Mouse (Mus musculus): ENCODE results near the gene Cox6a2. TPM values are rescaled to one million over a fixed set of nuclear protein-coding genes. Genes with fewer than 3 reads are reported as not detected.
A peak's percentile ranks its signal among the peaks of the same experiment; 100 is the strongest.

Gene Cox6a2
- polyA plus RNA-seq, 1 experiment from 2014 or later: 39.0 TPM

DNA sequence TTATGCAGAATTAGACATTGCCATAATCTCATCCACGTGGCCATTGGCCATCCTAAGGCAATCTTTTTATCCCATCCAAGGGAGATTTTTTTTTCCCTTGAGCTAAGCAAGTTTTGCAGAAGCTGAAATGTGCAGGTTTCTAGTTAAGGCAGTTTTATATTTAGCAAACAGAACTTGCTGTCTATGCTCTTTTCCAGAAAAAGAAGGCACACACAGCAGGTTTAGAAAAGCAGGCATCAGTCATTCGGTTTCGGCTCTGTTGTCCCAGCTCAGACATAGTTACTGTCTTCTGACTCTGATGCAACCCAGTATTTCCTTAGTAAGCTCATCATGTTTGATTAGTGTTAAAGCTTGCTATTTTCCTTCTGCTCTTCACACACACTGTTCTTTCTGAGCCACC, 14.7 kb upstream of the Cox6a2 start:
- Histone ChIP-seq H3K4me1 (no peaks in the 10 kb centered on the region), H3K9ac (no peak overlapping the region), H3K4me2 (no peak overlapping the region), H3K36me3 (no peaks in the 10 kb centered on the region), H3K27me3 (no peaks in the 10 kb centered on the region), H3K9me3 (no peaks in the 10 kb centered on the region), H3K27ac (0 out of 2 replicates have a peak overlapping the region, but pooled peaks have one; percentile 17), H3K4me3 (no peak overlapping the region)
- WGBS: 82% methylated on average over 3 of the region's 3 CpGs
- no peak for ATAC-seq (ENCODE audit: insufficient number of reproducible peaks, low FRiP score, low TSS enrichment, low read depth)

DNA sequence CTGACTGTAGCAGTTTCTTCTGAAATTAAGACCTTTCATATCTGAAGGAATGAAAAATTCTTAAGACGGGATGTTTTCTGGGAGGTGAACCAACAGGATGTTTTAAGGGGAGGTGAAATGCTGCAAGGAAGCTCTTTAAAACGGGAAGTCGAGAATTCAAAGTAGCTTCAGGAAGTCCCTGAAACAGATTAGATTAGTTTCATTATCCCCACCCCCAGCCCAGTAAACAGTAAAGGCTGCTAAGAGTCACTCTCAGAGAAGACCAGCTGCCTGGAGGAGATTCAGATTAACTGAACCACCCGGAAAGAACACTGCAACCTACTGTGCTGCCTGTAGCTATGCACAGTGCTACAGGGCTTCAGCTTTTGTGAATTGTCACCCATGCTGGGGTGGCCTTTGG, 13.8 kb upstream of the Cox6a2 start:
- no peak overlapping the region for H3K4me3 ChIP-seq
- no peaks in the 10 kb centered on the region for H3K27me3 ChIP-seq
- H3K27ac ChIP-seq: no peak overlapping the region
- H3K36me3 ChIP-seq: no peaks in the 10 kb centered on the region
- no peak overlapping the region for H3K4me2 ChIP-seq
- no peaks in the 10 kb centered on the region for H3K4me1 ChIP-seq
- no peaks in the 10 kb centered on the region for H3K9me3 ChIP-seq
- ATAC-seq (ENCODE audit: insufficient number of reproducible peaks, low FRiP score, low TSS enrichment, low read depth): no peak
- H3K9ac ChIP-seq: no peak overlapping the region
- 79% methylated on average over 4 of the region's 4 CpGs for WGBS

DNA sequence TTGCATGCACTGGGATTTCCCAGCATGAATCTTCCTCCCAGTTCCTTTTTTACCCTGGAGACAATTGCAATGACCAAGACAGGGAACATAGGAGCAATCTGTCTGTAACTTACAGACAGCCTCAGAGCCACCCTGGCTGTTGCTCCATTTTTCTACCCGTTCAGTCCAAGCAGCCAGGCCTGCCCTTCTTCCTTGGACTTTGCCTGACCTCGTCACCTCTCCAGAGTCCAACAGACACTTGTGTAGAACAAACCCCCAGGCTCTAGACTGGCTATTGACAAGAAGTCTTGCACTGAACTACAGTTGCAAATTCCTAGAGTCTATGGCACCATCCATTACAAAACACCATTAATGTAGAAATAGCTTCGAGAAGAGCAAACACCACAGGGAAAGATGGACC, 3.6 kb upstream of the Cox6a2 start:
- Histone ChIP-seq H3K27ac (no peak overlapping the region), H3K9ac (no peak overlapping the region), H3K36me3 (no peaks in the 10 kb centered on the region), H3K4me2 (no peak overlapping the region), H3K27me3 (0 out of 2 replicates have a peak, but pooled peaks cover 3% of the 10 kb centered on the region), H3K4me1 (no peaks in the 10 kb centered on the region), H3K9me3 (no peaks in the 10 kb centered on the region), H3K4me3 (no peak overlapping the region)
- 53% methylated on average over 3 of the region's 3 CpGs for WGBS
- no peak for ATAC-seq (ENCODE audit: insufficient number of reproducible peaks, low FRiP score, low TSS enrichment, low read depth)

DNA sequence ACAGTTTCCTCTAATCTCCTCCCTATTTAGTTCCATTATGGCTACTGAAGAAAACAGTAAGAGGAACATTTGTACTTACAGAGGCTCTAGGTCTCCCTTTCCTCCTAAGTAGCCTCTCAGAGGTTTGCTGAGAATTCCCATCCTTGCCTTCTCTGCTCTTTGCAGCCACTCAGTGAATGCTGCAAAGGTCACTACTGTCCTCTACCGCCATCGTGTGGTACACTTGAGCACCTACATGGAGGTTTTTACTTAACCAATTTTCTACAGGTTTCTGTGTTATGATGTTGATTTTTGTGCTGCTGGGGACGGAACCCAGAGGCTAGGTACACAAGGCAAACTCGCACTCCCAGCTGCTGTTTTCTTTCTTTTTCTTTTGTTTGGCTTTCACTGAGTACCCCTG, 2.0 kb upstream of the Cox6a2 start:
- H3K4me2 ChIP-seq: no peak overlapping the region
- 4% methylated on average over 4 of the region's 4 CpGs for WGBS
- no peak overlapping the region for H3K4me3 ChIP-seq
- H3K4me1 ChIP-seq: no peaks in the 10 kb centered on the region
- no peak overlapping the region for H3K9ac ChIP-seq
- no peaks in the 10 kb centered on the region for H3K36me3 ChIP-seq
- ATAC-seq (ENCODE audit: insufficient number of reproducible peaks, low FRiP score, low TSS enrichment, low read depth): no peak
- H3K27me3 ChIP-seq: 0 out of 2 replicates have a peak, but pooled peaks cover 3% of the 10 kb centered on the region
- H3K9me3 ChIP-seq: no peaks in the 10 kb centered on the region
- no peak overlapping the region for H3K27ac ChIP-seq

DNA sequence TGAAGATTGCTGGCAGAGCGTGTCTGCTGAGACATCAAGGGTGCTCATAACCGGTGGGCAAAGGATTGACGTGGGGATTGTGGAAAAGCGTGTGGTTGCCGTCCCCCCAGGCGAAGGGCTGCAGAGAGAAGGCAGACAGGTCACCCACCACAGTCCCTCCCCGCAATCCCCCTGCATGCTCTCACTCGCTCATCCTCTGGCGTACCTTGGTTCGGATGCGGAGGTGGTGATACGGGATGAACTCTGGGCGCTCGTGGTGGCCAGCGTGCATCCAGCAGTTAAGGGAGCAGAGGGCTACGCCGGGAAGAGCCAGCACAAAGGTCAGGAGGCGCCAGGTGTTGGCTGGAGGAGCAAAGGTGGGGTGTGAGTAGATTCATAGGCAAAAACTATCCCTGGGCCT, 492 bp downstream of the Cox6a2 start:
- Histone ChIP-seq H3K4me3 (no peak overlapping the region), H3K4me1 (no peaks in the 10 kb centered on the region), H3K36me3 (no peaks in the 10 kb centered on the region), H3K9ac (no peak overlapping the region), H3K27me3 (0 out of 2 replicates have a peak, but pooled peaks cover 3% of the 10 kb centered on the region), H3K4me2 (no peak overlapping the region), H3K9me3 (no peaks in the 10 kb centered on the region), H3K27ac (no peak overlapping the region)
- 79% methylated on average over 18 of the region's 18 CpGs for WGBS
- ATAC-seq (ENCODE audit: insufficient number of reproducible peaks, low FRiP score, low TSS enrichment, low read depth): no peak

DNA sequence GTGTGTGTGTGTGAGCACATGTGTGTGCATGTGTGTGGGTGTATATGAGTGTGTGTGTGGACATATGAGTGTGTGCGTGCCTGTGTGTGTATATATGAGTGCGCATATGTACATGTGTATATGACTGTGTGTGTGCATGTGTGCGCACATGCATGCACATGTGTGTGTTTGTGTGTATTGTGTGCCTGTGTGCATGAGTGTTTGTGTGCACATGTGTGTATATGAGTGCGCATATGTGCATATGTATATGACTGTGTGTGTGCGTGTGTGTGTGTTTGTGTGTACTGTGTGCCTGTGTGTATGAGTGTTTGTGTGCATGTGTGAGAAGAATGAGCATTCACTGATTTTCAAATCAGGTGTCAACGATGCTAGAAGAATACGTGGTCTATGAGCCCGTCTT, 2.0 kb downstream of the Cox6a2 start:
- H3K9me3 ChIP-seq: no peaks in the 10 kb centered on the region
- WGBS: 85% methylated on average over 8 of the region's 8 CpGs
- no peak overlapping the region for H3K4me2 ChIP-seq
- H3K4me1 ChIP-seq: no peaks in the 10 kb centered on the region
- no peak for ATAC-seq (ENCODE audit: insufficient number of reproducible peaks, low FRiP score, low TSS enrichment, low read depth)
- no peak overlapping the region for H3K27ac ChIP-seq
- no peak overlapping the region for H3K9ac ChIP-seq
- no peaks in the 10 kb centered on the region for H3K27me3 ChIP-seq
- H3K4me3 ChIP-seq: no peak overlapping the region
- no peaks in the 10 kb centered on the region for H3K36me3 ChIP-seq

DNA sequence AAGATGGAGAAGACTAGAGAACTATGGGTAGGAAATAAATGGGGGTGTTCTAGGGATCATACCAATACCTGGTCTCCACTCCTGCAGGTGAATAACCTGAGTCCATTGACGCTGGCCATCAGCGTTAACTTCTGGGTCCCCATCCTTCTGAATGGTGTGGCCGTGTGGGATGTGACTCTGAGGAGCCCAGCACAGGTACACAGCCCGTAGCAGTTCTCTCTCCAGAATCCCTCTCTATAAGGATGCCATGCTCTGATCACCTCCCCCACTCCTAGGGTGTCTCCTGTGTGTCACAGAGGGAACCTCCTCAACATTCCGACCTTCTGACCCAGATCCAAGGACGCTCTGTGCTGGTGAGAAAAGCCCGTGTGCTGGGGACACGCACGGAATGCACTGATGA, 3.1 kb downstream of the Cox6a2 start:
- no peak overlapping the region for H3K4me2 ChIP-seq
- WGBS: 87% methylated on average over 9 of the region's 9 CpGs
- H3K27ac ChIP-seq: no peak overlapping the region
- no peaks in the 10 kb centered on the region for H3K4me1 ChIP-seq
- H3K9ac ChIP-seq: no peak overlapping the region
- H3K27me3 ChIP-seq: no peaks in the 10 kb centered on the region
- ATAC-seq (ENCODE audit: insufficient number of reproducible peaks, low FRiP score, low TSS enrichment, low read depth): no peak
- H3K36me3 ChIP-seq: no peaks in the 10 kb centered on the region
- no peaks in the 10 kb centered on the region for H3K9me3 ChIP-seq
- H3K4me3 ChIP-seq: no peak overlapping the region

DNA sequence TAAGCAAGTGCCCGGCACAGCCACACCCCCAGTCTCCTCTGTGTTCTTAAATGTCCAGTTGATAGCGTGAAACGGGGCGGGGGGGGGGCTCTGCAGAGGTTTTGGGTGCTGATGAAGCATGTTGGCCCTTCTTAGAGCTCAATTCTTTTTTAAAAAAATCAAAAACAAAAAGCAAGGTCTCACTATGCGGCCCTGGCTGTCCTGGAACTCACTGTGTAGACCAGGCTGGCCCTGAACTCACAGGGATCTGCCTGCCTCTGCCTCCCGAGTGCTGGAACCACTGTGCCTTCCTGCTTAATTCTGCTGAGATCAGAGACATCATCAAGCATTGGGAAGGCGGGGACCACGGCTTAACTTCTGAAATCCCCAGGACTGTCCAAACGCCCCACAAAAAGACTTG, 4.6 kb downstream of the Cox6a2 start:
- WGBS: 84% methylated on average over 9 of the region's 9 CpGs
- ATAC-seq (ENCODE audit: insufficient number of reproducible peaks, low FRiP score, low TSS enrichment, low read depth): no peak
- Histone ChIP-seq H3K36me3 (no peaks in the 10 kb centered on the region), H3K27me3 (no peaks in the 10 kb centered on the region), H3K9ac (no peak overlapping the region), H3K4me3 (no peak overlapping the region), H3K4me1 (no peaks in the 10 kb centered on the region), H3K9me3 (no peaks in the 10 kb centered on the region), H3K27ac (no peak overlapping the region), H3K4me2 (no peak overlapping the region)

DNA sequence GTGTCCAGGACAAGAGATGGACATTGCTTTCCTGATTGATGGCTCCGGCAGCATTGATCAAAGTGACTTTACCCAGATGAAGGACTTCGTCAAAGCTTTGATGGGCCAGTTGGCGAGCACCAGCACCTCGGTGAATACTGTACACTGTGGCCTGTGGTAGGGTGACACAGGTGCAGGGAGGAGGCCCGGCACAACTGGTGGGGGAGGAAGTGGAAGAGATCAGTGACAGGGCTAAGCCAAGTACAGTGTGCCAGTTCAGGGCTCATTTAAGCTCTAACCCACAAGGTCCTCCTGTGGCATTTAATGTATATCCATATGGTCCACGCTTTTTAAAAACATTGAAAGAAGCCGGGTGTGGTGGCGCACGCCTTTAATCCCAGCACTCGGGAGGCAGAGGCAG, 24.5 kb downstream of the Cox6a2 start:
- H3K9ac ChIP-seq: no peak overlapping the region
- WGBS: 87% methylated on average over 10 of the region's 10 CpGs

DNA sequence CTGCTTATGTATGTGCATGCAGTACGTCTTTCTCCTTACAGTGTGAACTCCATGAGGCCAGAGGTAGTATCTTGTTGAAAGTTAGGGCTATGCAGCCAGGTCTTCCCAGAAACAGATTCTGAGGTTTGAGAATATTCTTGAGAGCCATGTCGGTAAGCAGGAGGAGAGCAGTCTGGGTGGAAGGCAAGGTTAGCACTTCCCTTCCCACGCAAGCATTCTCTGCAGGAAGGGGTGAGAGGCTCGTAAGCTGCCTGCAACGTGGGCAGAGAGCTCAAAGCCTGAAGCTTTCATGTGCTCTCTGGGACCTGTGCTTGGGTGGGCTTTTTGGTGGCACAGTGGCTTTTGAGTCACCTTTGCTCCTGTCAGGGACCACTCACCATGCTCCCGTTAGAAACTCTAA, 25.6 kb downstream of the Cox6a2 start:
- no peak for ATAC-seq (ENCODE audit: insufficient number of reproducible peaks, low FRiP score, low TSS enrichment, low read depth)
- Histone ChIP-seq H3K4me1 (no peaks in the 10 kb centered on the region), H3K27me3 (no peaks in the 10 kb centered on the region), H3K9me3 (no peaks in the 10 kb centered on the region), H3K4me3 (no peak overlapping the region), H3K36me3 (no peaks in the 10 kb centered on the region), H3K27ac (no peak overlapping the region), H3K4me2 (no peak overlapping the region), H3K9ac (no peak overlapping the region)
- WGBS: 52% methylated on average over 6 of the region's 6 CpGs

More for the DNA sequence above, 24.5 kb downstream of the Cox6a2 start:
- Histone ChIP-seq H3K4me3 (no peak overlapping the region), H3K27me3 (no peaks in the 10 kb centered on the region), H3K9me3 (no peaks in the 10 kb centered on the region), H3K36me3 (no peaks in the 10 kb centered on the region), H3K4me2 (no peak overlapping the region), H3K4me1 (no peaks in the 10 kb centered on the region), H3K27ac (no peak overlapping the region)
- no peak for ATAC-seq (ENCODE audit: insufficient number of reproducible peaks, low FRiP score, low TSS enrichment, low read depth)

DNA sequence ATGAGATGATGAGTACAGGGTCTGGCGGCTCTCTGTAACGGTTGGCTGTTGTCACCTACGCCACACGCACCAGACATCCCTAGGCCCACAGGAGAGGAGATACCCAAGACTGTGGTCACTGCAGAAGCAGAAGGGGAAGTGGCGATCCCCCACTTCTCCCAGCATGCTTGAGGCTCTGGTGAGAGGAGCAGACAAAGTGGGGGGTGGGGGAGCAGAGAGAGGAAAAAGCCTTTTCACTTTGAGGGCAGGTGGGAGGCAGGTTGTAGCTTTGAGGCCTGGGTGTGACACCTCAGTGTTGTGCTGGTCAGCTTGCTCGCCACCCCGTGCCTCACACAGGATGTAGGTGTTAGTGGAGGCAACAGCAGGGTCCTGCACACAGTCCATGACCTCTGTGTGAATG, 26.1 kb downstream of the Cox6a2 start:
- WGBS: 69% methylated on average over 7 of the region's 7 CpGs
- no peak for ATAC-seq (ENCODE audit: insufficient number of reproducible peaks, low FRiP score, low TSS enrichment, low read depth)
- H3K27me3 ChIP-seq: no peaks in the 10 kb centered on the region
- H3K4me2 ChIP-seq: no peak overlapping the region
- H3K27ac ChIP-seq: no peak overlapping the region
- H3K4me3 ChIP-seq: no peak overlapping the region
- no peaks in the 10 kb centered on the region for H3K9me3 ChIP-seq
- H3K36me3 ChIP-seq: no peaks in the 10 kb centered on the region
- H3K9ac ChIP-seq: no peak overlapping the region
- no peaks in the 10 kb centered on the region for H3K4me1 ChIP-seq

DNA sequence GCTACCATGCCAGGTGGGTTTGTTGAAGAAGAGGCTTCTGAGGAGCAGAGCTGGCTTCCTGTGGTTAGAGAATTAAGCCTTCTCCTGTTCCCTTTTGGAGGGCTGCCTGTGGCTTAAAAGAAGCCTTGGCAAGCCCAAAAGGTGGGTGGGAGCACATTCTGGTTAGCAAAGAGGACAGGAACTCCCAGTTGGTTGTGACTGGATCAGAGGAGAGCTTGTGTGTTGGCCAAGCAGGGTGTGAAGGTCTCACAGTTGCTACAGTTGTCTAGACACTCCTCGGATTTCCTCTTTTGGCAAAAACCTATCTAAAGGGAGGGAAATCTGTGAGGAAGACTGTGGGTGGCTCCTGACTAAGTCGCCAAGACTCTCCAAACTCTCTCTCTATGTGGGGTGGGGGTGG, 27.8 kb downstream of the Cox6a2 start:
- Histone ChIP-seq H3K9ac (no peak overlapping the region), H3K27ac (no peak overlapping the region), H3K4me1 (no peaks in the 10 kb centered on the region), H3K27me3 (no peaks in the 10 kb centered on the region), H3K4me3 (no peak overlapping the region), H3K36me3 (no peaks in the 10 kb centered on the region), H3K9me3 (no peaks in the 10 kb centered on the region), H3K4me2 (no peak overlapping the region)
- no peak for ATAC-seq (ENCODE audit: insufficient number of reproducible peaks, low FRiP score, low TSS enrichment, low read depth)
- WGBS: 60% methylated on average over 2 of the region's 2 CpGs

DNA sequence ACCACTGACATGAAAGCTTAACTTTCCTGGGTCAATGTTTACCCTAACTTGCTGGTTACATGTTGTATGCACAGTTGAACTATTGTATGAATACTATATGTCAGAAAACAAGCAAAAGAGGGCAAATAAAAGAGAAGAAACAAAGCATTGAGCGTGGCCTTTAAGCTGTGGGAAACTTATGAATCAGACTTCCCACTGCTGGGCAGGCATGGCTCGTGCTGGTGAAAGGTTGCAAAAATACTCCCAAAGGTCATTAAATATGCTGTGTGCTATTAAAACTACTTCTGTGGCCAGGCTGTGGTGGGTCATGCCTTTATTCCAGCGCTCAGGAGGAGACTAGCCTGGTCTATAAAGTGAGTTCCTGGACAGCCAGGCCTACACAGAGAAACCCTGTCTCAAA, 36.2 kb downstream of the Cox6a2 start:
- no peaks in the 10 kb centered on the region for H3K27me3 ChIP-seq
- no peak overlapping the region for H3K27ac ChIP-seq
- WGBS: 62% methylated on average over 3 of the region's 3 CpGs
- no peaks in the 10 kb centered on the region for H3K36me3 ChIP-seq
- no peak overlapping the region for H3K9ac ChIP-seq
- H3K9me3 ChIP-seq: no peaks in the 10 kb centered on the region
- no peaks in the 10 kb centered on the region for H3K4me1 ChIP-seq
- H3K4me2 ChIP-seq: no peak overlapping the region
- ATAC-seq (ENCODE audit: insufficient number of reproducible peaks, low FRiP score, low TSS enrichment, low read depth): no peak
- no peak overlapping the region for H3K4me3 ChIP-seq
